Mouse (Mus musculus) ovary, adult 10 weeks (tissue): ENCODE measurements around the gene Olfr1289. TPM values are rescaled to one million over a fixed set of nuclear protein-coding genes. Genes with fewer than 3 reads are reported as not detected.

Experiments
- polyA plus RNA-seq: library from polyadenylated mRNA; stranded (reverse); fragments of 350-450 nt; fragmentation: Illumina TruSeq; extraction: RNeasy Lipid Tissue Mini Kit (QIAGEN cat#74804); gene quantifications from one replicate; pipeline ENCODE4 v1.2.3, GENCODE M21; 2014

The Olfr1289 gene
- polyA plus RNA-seq = not detected

GRCm38 (mm10) chr2:111480519-111480918 lies at the start of gene Olfr1289:
Gene Olfr1289 (plus strand): TSS chr2:111480819.

GRCm38 (mm10) chr2:111448842-111449241 lies 31.8 kb upstream of the Olfr1289 start, which contains the start of gene Olfr1287:
Gene Olfr1287 (plus strand): TSS chr2:111449142.

GRCm38 (mm10) chr2:111473801-111474200 lies 6.8 kb upstream of the Olfr1289 start, which contains the start of gene Olfr1288:
Gene Olfr1288 (plus strand): TSS chr2:111474101.

GRCm38 (mm10) chr2:111493729-111494128 lies 13.1 kb downstream of the Olfr1289 start, which contains the start of gene Olfr1290:
Gene Olfr1290 (minus strand): TSS chr2:111493829.

GRCm38 (mm10) chr2:111496880-111497279 lies 16.3 kb downstream of the Olfr1289 start, which contains the start of gene Olfr1291-ps1:
Gene Olfr1291-ps1 (plus strand): TSS chr2:111497180.

GRCm38 (mm10) chr2:111524903-111525302 lies 44.3 kb downstream of the Olfr1289 start, which contains the start of gene Olfr1293-ps:
Gene Olfr1293-ps (plus strand): TSS chr2:111525203.

Other genes starting within 250 kb of the Olfr1289 start
- gene Olfr1275, start 245.5 kb upstream of the Olfr1289 start, polyA plus RNA-seq = not detected
- gene Olfr1276, start 226.3 kb upstream of the Olfr1289 start, polyA plus RNA-seq = not detected
- gene Olfr1277, start 206.7 kb upstream of the Olfr1289 start, polyA plus RNA-seq = not detected
- gene Olfr1278, start 190.7 kb upstream of the Olfr1289 start, polyA plus RNA-seq = not detected
- gene Olfr1279, start 180.2 kb upstream of the Olfr1289 start, polyA plus RNA-seq = not detected
- gene Olfr1280, start 166.8 kb upstream of the Olfr1289 start, polyA plus RNA-seq = not detected
- gene Olfr1281, start 154.3 kb upstream of the Olfr1289 start, polyA plus RNA-seq = not detected
- not detected for gene Olfr1282, start 144.7 kb upstream of the Olfr1289 start, polyA plus RNA-seq
- not detected for gene Olfr1283, start 114.0 kb upstream of the Olfr1289 start, polyA plus RNA-seq
- not detected for gene Olfr1284, start 105.3 kb upstream of the Olfr1289 start, polyA plus RNA-seq
- not detected for gene Olfr1286, start 57.7 kb upstream of the Olfr1289 start, polyA plus RNA-seq
- gene Olfr1287, start 31.7 kb upstream of the Olfr1289 start, polyA plus RNA-seq = not detected
- not detected for gene Olfr1288, start 6.7 kb upstream of the Olfr1289 start, polyA plus RNA-seq
- not detected for gene Olfr1290, start 13.0 kb downstream of the Olfr1289 start, polyA plus RNA-seq
- gene Olfr1291-ps1, start 16.4 kb downstream of the Olfr1289 start, polyA plus RNA-seq = not detected
- not detected for gene Olfr1293-ps, start 44.4 kb downstream of the Olfr1289 start, polyA plus RNA-seq
- gene Olfr1294, start 59.5 kb downstream of the Olfr1289 start, polyA plus RNA-seq = not detected
- not detected for gene Olfr1295, start 88.9 kb downstream of the Olfr1289 start, polyA plus RNA-seq
- not detected for gene Olfr1297, start 145.7 kb downstream of the Olfr1289 start, polyA plus RNA-seq
- gene Olfr1298, start 168.4 kb downstream of the Olfr1289 start, polyA plus RNA-seq = not detected
- not detected for gene Olfr1299, start 180.6 kb downstream of the Olfr1289 start, polyA plus RNA-seq